ENCODE assay signal across 22 mouse cellular contexts in genomic region chr13:92616459-92616858, GRCm38 (mm10). TPM values are rescaled to one million over a fixed set of nuclear protein-coding genes. Genes with fewer than 3 reads are reported as not detected.
"Had no signal": no experiment of that assay in that cellular context is flagged by ENCODE, and none has a peak within 500 bp of the region (broad histone marks: within the 10 kb centered on the region; RNA-seq: fewer than 3 reads in every experiment).

No protein-coding gene starts in this region.

- H3K36me3 ChIP-seq: limb, embryonic 12.5 days; limb, embryonic 15.5 days; midbrain, embryonic 13.5 days had no signal

- H3K4me2 ChIP-seq: limb, embryonic 12.5 days; limb, embryonic 15.5 days; liver, embryonic 13.5 days; midbrain, embryonic 13.5 days had no signal

- ATAC-seq: intestine, postnatal 0 days; midbrain, embryonic 13.5 days; midbrain, embryonic 16.5 days had no signal

- H3K27me3 ChIP-seq: limb, embryonic 12.5 days; limb, embryonic 15.5 days; liver, embryonic 13.5 days had no signal

- DNase-seq: kidney, adult 2 months; left cerebral cortex, postnatal 4 days; liver, embryonic 13.5 days; thymus, adult 18-20 months had no signal

- H3K9me3 ChIP-seq: limb, embryonic 12.5 days; limb, embryonic 15.5 days; liver, embryonic 13.5 days; midbrain, embryonic 13.5 days had no signal

- H3K4me3 ChIP-seq: limb, embryonic 12.5 days; limb, embryonic 15.5 days; liver, embryonic 13.5 days; midbrain, embryonic 13.5 days had no signal

- H3K9ac ChIP-seq: limb, embryonic 12.5 days; limb, embryonic 15.5 days; liver, embryonic 13.5 days; midbrain, embryonic 13.5 days had no signal

- H3K27ac ChIP-seq: kidney, postnatal 0 days; limb, embryonic 12.5 days; limb, embryonic 15.5 days; liver, embryonic 13.5 days; macrophage; midbrain, embryonic 13.5 days had no signal

RNA-seq across cellular contexts. Expression of gene Spz1, which starts 40.5 kb away (rescaled TPM):
- total RNA-seq: layer of hippocampus, postnatal 14 days; left cerebral cortex, adult 8-10 months; left cerebral cortex, postnatal 14 days; left cerebral cortex, postnatal 4 days had no signal
- polyA plus RNA-seq: intestine, embryonic 14.5 days; intestine, postnatal 0 days; kidney, embryonic 14.5 days; kidney, postnatal 0 days; large intestine, adult 2 months; limb, embryonic 12.5 days; limb, embryonic 15.5 days; liver, embryonic 13.5 days; liver, embryonic 16.5 days; macrophage; midbrain, embryonic 13.5 days; midbrain, embryonic 16.5 days; neural tube, embryonic 11.5 days; neural tube, embryonic 14.5 days; spleen, adult 2 months; stomach, embryonic 16.5 days had no signal
